Mouse (Mus musculus): ENCODE results near the gene Epc2.

DNA sequence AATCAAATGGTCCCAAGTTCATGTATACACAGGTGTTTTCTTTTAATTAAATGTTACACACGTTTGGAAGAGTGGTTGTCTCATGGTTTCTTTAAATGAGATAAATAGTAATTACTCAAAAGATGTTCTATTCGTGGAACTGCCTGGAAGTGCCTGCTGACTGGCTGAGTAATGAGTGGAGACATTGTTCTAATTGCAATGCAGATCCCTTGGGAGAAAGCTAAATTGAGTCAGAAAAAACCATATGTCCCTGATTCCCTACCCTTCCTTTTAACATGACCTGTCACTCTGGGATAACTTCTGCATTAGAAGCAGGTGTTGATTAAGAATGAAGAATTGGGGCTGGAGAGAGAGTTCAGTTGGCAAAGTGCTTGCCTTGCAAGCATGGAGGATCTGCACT lies 45.3 kb upstream of the Epc2 start:
- TF ChIP-seq CTCF (conservative IDR thresholded peaks at IDR 0.05; ENCODE audit: low read length) (no peak), NANOG (IDR thresholded peaks at IDR 0.05; ENCODE audit: borderline replicate concordance, low read length) (no peak)

Data from E14TG2a.4 (cell line).